Mouse (Mus musculus) heart, embryonic 16.5 days (tissue): ENCODE results near the gene Cacna1f. TPM values are rescaled to one million over a fixed set of nuclear protein-coding genes. Genes with fewer than 3 reads are reported as not detected.
A peak's percentile ranks its signal among the peaks of the same experiment; 100 is the strongest.

ENCODE experiments used
- ATAC-seq: fragments of 200-750 bp; cut with Nextera tagmentation; replicated peaks from 2 replicates; pipeline ENCODE4 v1.8.0; 2017; ENCODE audit warnings: moderate number of reproducible peaks; ENCODE audit not compliant: insufficient read depth, low FRiP score; ENCODE audit errors: extremely low read depth
- H3K27ac ChIP-seq: fragments of 300-500 bp; sonication (generic); 2 replicates; pipeline ENCODE4 v1.5.1; 2014; ENCODE audit warnings: mild to moderate bottlenecking, low read length, control low read depth, moderate library complexity
- H3K27me3 ChIP-seq: fragments of 300-500 bp; sonication (generic); 2 replicates; pipeline ENCODE4 v1.6.1; 2014; ENCODE audit warnings: low read length, mixed read lengths; ENCODE audit not compliant: control insufficient read depth, insufficient read depth
- H3K36me3 ChIP-seq: fragments of 300-500 bp; sonication (generic); 2 replicates; pipeline ENCODE4 v1.6.1; 2014; ENCODE audit not compliant: control insufficient read depth, insufficient read depth
- H3K4me1 ChIP-seq: fragments of 300-500 bp; sonication (generic); 2 replicates; pipeline ENCODE4 v1.6.1; 2014; ENCODE audit warnings: low read length, mixed read lengths; ENCODE audit not compliant: control insufficient read depth, insufficient read depth
- H3K4me2 ChIP-seq: fragments of 300-500 bp; sonication (generic); 2 replicates; pipeline ENCODE4 v1.6.1; 2014; ENCODE audit warnings: low read depth, mild to moderate bottlenecking, control low read depth, low read length
- H3K4me3 ChIP-seq: fragments of 300-500 bp; sonication (generic); 2 replicates; pipeline ENCODE4 v1.5.1; 2014; ENCODE audit warnings: mild to moderate bottlenecking, control low read depth, low read length
- H3K9ac ChIP-seq: fragments of 300-500 bp; sonication (generic); 2 replicates; pipeline ENCODE4 v1.6.1; 2014; ENCODE audit warnings: low read length, control low read depth
- H3K9me3 ChIP-seq: fragments of 300-500 bp; sonication (generic); replicated peaks from 2 replicates; pipeline ENCODE4 v1.6.1; 2016; ENCODE audit warnings: low read length; ENCODE audit not compliant: control insufficient read depth
- WGBS: fragments of 180-500 bp; shearing (Covaris S2); extraction: QIAGEN DNeasy Blood & Tissue Kit; methylation state at CpG from one replicate; pipeline ENCODE4 v1.1.7; 2014; 5-methylcytosine and 5-hydroxymethylcytosine counted together
- polyA plus RNA-seq: library from polyadenylated mRNA; unstranded; fragments of >200 nt; fragmentation: Nextera tagmentation; extraction: Ambion mirVana; gene quantifications from 2 replicates; pipeline ENCODE4 v1.2.1, GENCODE M21; 2015

The Cacna1f gene
- polyA plus RNA-seq, 1 experiment from 2014 or later: not detected

GRCm38 (mm10) chrX:7679405-7680056, 72.6 kb downstream of the Cacna1f start:
- Histone ChIP-seq H3K9me3 (no peaks in the 10 kb centered on the region), H3K4me2 (peak overlapping the region; percentile 62), H3K4me3 (peak overlapping the region; percentile 47), H3K36me3 (no peaks in the 10 kb centered on the region), H3K9ac (peak overlapping the region; percentile 71), H3K27me3 (no peaks in the 10 kb centered on the region), H3K4me1 (0 out of 2 replicates have a peak, but pooled peaks cover 4% of the 10 kb centered on the region), H3K27ac (0 out of 2 replicates have a peak overlapping the region, but pooled peaks have one; percentile 23)
- peak; percentile 94 for ATAC-seq
- 13% methylated on average over 27 of the region's 27 CpGs for WGBS

- no peaks in the 10 kb centered on the region; the same call in 1 of the 2 replicates for H3K27me3 ChIP-seq
- 0 out of 2 replicates have a peak, but pooled peaks cover under 1% of the 10 kb centered on the region for H3K4me1 ChIP-seq
- 31% methylated on average over 12 of the region's 12 CpGs for WGBS
- no peak for ATAC-seq
- H3K27ac ChIP-seq: no peak overlapping the region
- H3K4me2 ChIP-seq: peak overlapping the region; percentile 62
- H3K9ac ChIP-seq: peak overlapping the region; percentile 71
- peak overlapping the region; percentile 47 for H3K4me3 ChIP-seq
- no peaks in the 10 kb centered on the region for H3K36me3 ChIP-seq
- H3K9me3 ChIP-seq: no peaks in the 10 kb centered on the region
Observed at GRCm38 (mm10) chrX:7680057-7680412, 73.2 kb downstream of the Cacna1f start.

DNA sequence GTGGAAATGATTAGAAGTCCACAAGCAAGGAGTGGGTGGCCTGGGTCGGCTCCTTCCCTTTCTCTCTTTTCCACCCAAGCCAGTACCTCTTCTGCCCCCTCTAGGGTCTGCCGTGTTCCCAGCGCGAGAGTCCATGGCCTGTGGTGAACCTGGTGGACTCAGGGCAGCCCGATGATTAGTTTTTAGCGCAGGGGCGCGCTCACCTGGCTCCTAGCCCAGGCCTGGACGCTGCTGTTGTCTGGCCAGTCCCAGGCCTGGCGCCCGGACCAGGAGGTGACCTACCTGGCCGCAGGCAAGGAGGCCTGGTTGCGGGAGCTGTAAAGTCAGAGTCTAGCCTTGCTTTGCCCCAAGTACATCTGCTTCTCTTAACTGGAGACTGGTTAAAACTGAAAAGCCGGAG, 74.0 kb downstream of the Cacna1f start, which contains the start of gene Magix:
Magix (minus strand) TSS at position 388 of the 400 bp plus-strand sequence.
- 53% methylated on average over 14 of the region's 14 CpGs for WGBS
- ATAC-seq: no peak
- no peak within 1 kb of the TSS for H3K27ac ChIP-seq

More for the DNA sequence above, 74.0 kb downstream of the Cacna1f start, which contains the start of gene Magix:
- no peaks in the 10 kb centered on the region; the same call in 1 of the 2 replicates for H3K27me3 ChIP-seq
- H3K4me3 ChIP-seq: peak within 1 kb of the TSS; percentile 47
- H3K4me1 ChIP-seq: no peaks in the 10 kb centered on the region
- peak within 1 kb of the TSS; percentile 71 for H3K9ac ChIP-seq
- peak within 1 kb of the TSS; percentile 62 for H3K4me2 ChIP-seq
- H3K9me3 ChIP-seq: no peaks in the 10 kb centered on the region
- no peaks in the 10 kb centered on the region for H3K36me3 ChIP-seq

Other genes with a start within 250 kb of the Cacna1f start
- gene Usp27x, start 231.3 kb upstream of the Cacna1f start, polyA plus RNA-seq: 0.26 and 0.28 TPM in 2 replicates
- 0.06 and 0.12 TPM in 2 replicates for gene Foxp3, start 33.4 kb upstream of the Cacna1f start, polyA plus RNA-seq
- 1.2 and 1.8 TPM in 2 replicates for gene Ppp1r3f, start 32.8 kb upstream of the Cacna1f start, polyA plus RNA-seq
- gene Ccdc22, start 1.6 kb upstream of the Cacna1f start, polyA plus RNA-seq: 20.8 and 23.0 TPM in 2 replicates
- gene Syp, start 31.4 kb downstream of the Cacna1f start, polyA plus RNA-seq: 0.95 and 1.4 TPM in 2 replicates
- gene Prickle3, start 50.2 kb downstream of the Cacna1f start, polyA plus RNA-seq: 10.0 and 10.5 TPM in 2 replicates
- 142 and 150 TPM in 2 replicates for gene Plp2, start 64.3 kb downstream of the Cacna1f start, polyA plus RNA-seq
- 0.60 and 1.1 TPM in 2 replicates for gene Magix, start 74.2 kb downstream of the Cacna1f start, polyA plus RNA-seq
- gene Gpkow, start 90.0 kb downstream of the Cacna1f start, polyA plus RNA-seq: 33.2 and 33.5 TPM in 2 replicates
- gene Wdr45, start 107.2 kb downstream of the Cacna1f start, polyA plus RNA-seq: 31.5 and 35.3 TPM in 2 replicates
- not detected in 2 replicates for gene Gm45208, start 115.2 kb downstream of the Cacna1f start, polyA plus RNA-seq
- gene Praf2, start 121.4 kb downstream of the Cacna1f start, polyA plus RNA-seq: 32.4 and 34.0 TPM in 2 replicates
- 4.1 and 8.5 TPM in 2 replicates for gene Ccdc120, start 143.8 kb downstream of the Cacna1f start, polyA plus RNA-seq
- 19.1 TPM in 2 replicates for gene Tfe3, start 155.5 kb downstream of the Cacna1f start, polyA plus RNA-seq
- 29.8 and 30.7 TPM in 2 replicates for gene Gripap1, start 182.7 kb downstream of the Cacna1f start, polyA plus RNA-seq
- 0.46 and 0.54 TPM in 2 replicates for gene Kcnd1, start 215.2 kb downstream of the Cacna1f start, polyA plus RNA-seq
- 27.1 and 27.4 TPM in 2 replicates for gene Otud5, start 234.3 kb downstream of the Cacna1f start, polyA plus RNA-seq